Mouse (Mus musculus) cerebellum, postnatal 25 days (tissue): ENCODE measurements around the gene Atp6v1g2.
A peak's percentile ranks its signal among the peaks of the same experiment; 100 is the strongest.

Source experiments
- DNase-seq, 2 experiments: peaks; one replicate each; pipeline ENCODE4 v3.0.0; 2021; ENCODE audit warnings: mixed read lengths in 2 of 2

The Atp6v1g2 gene

GRCm38 (mm10) chr17:35233114-35233980 lies at the start of gene Atp6v1g2:
Gene Atp6v1g2, plus strand, starts transcription at chr17:35233660.
- DNase-seq, result no peak

DNA sequence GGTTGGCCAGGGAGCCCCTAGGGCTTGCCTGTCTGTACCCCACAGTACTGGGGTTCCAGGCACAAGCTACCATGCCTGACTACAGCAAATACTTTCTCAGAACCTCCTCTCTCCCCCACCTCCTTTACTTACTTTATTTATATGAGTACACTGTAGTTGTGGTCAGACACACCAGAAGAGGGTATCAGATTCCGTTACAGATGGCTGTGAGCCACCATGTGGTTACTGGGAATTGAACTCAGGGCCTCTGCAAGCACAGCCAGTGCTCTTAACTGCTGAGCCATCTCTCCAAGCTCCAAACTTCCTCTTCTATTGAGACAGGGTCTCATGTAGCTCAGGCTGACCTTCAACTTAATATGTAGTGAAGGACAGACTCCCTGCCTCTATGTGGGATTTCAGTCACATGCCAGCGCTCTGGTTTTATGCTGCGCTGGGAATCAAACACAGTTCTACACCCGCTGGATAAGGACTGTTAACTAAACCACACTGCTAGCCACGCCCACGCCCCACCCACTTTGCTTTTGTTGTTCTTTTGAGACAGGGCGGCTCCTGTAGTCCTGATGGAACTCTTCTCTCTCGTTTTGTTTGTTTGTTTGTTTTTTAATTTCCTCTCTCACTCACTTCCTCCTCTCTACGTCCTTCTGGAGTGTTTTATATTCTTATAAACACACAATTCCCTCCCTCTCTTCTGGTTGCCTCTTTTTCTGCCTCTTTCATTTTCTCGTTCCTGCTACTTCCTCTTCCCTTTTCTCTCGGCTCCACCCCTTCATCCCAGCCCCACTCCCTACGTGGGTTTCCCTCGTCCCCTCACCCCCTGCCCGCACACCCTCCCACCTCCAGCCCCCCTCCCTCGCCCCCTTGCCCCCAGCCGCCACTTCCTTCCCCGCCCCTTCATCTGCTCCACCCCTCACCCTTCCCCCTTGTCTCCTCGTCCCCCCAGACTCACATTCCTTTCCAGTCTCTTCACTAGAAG lies 47.5 kb upstream of the Atp6v1g2 start:
- DNase-seq, result peak in 1 of 2 experiments; percentile 42

- DNase-seq, result no peak
Measured at GRCm38 (mm10) chr17:35186681-35187080, 46.8 kb upstream of the Atp6v1g2 start.

- DNase-seq, result no peak
Measured at GRCm38 (mm10) chr17:35187345-35187744, 46.1 kb upstream of the Atp6v1g2 start.

GRCm38 (mm10) chr17:35187959-35188610 lies 45.4 kb upstream of the Atp6v1g2 start, which contains the start of gene Lst1:
Gene Lst1, minus strand, starts transcription at chr17:35188439.
- no peak for DNase-seq

DNA sequence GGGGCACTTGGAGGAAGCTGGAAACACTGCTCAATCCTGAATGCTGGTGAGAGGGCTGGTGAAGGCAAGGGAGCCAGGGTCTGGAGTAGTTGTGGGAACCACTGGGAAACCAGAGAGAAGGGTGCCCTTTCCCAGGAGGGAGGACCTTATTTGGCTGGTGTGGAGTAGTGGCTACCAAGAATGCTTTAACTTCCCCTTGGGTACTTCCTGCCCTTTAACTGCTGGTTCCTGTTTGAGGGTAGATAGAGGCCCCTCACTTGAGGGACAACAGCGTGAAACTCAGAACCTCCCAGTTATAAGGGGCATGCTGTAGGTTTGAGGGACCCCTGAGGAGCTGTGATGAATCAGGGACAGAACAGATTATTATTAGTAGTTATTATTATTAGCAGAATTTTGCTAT lies 44.3 kb upstream of the Atp6v1g2 start:
- no peak for DNase-seq

- no peak for DNase-seq
Measured at GRCm38 (mm10) chr17:35190096-35190495, 43.4 kb upstream of the Atp6v1g2 start.

- no peak for DNase-seq
Measured at GRCm38 (mm10) chr17:35191723-35192122, 41.7 kb upstream of the Atp6v1g2 start.

DNA sequence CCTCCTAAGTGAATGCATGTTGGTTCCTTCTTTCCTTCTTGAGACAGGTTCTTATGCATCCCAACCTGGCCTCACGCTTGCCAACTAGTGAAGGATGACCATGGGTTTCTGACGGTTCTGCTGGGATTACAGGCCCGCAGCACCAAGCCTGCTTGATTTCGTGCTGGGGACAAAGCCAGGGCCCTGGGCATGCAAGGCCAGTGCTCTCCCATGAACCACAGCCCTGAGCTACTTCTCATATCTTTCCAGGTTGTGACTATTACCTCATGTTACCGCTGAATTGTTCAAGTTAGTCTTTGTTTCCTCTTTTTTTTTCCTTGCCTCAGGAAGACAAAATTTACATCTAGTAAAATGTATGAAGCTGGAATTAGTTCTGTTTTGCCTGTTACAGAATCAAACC lies 40.5 kb upstream of the Atp6v1g2 start:
- DNase-seq, result no peak

- no peak for DNase-seq
Measured at GRCm38 (mm10) chr17:35193881-35194843, 39.3 kb upstream of the Atp6v1g2 start, which contains the start of gene Ltb. Gene Ltb, plus strand, starts transcription at chr17:35194439.

DNA sequence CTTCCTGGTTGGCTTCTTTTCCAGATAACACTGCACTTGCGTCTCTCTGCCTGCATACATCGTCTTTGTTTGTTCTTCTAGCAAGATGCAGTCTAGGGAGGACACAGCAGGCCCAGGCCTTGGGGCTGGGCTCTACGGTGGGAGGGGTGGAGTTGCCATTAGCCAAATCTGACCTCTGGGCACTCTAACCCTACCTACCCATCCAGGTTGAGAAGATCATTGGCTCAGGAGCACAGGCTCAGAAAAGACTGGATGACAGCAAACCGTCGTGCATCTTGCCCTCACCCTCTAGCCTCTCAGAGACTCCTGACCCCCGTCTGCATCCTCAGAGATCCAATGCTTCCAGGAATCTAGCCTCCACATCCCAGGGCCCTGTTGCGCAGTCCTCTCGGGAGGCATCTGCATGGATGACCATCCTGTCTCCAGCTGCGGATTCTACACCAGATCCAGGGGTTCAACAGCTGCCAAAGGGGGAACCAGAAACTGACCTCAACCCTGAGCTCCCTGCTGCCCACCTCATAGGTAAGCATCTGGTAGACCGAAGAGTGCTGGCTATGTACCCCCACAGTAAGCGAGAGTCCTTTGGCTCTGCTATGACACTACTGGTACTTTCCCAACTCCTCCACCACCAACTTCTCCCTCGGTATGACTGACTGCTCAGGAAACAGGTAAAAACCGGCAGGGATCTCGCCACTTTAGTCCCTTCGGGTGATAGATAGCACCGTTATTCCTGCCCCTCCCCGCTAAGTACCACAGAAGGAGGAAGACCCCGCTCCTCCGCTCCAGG lies 38.4 kb upstream of the Atp6v1g2 start:
- no peak for DNase-seq

- DNase-seq, result peak; percentile 68 to 77
Measured at GRCm38 (mm10) chr17:35195631-35196320, 37.7 kb upstream of the Atp6v1g2 start.

- DNase-seq, result peak in 1 of 2 experiments; percentile 17
Measured at GRCm38 (mm10) chr17:35196321-35196641, 37.2 kb upstream of the Atp6v1g2 start.

GRCm38 (mm10) chr17:35197126-35197525 lies 36.3 kb upstream of the Atp6v1g2 start:
- no peak for DNase-seq

- DNase-seq, result no peak
Measured at GRCm38 (mm10) chr17:35198029-35198428, 35.4 kb upstream of the Atp6v1g2 start.

- DNase-seq, result no peak
Measured at GRCm38 (mm10) chr17:35198946-35199345, 34.5 kb upstream of the Atp6v1g2 start.

GRCm38 (mm10) chr17:35200398-35200797 lies 33.1 kb upstream of the Atp6v1g2 start:
- no peak for DNase-seq

- DNase-seq, result no peak
Measured at GRCm38 (mm10) chr17:35201128-35201527, 32.3 kb upstream of the Atp6v1g2 start.

DNA sequence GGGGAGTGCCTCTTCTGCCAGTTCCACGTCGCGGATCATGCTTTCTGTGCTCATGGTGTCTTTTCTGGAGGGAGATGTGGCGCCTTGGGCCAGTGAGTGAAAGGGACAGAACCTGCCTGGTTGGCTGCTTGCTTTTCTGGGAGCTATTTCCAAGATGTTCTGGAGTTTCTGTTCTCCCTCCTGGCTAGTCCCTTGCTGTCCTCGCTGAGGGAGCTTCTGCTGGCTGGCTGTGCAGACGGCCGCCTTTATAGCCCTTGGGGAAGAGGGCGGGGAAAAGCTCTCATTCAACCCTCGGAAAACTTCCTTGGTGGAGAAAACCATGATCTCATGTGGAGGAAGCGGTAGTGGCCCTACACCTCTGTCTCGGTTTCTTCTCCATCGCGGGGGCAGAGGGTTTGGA lies 31.7 kb upstream of the Atp6v1g2 start, which contains the start of gene Tnf:
Gene Tnf, minus strand, starts transcription at position 221 of the 400 bp plus-strand sequence.
- no peak for DNase-seq

- no peak for DNase-seq
Measured at GRCm38 (mm10) chr17:35202442-35202841, 31.0 kb upstream of the Atp6v1g2 start.
